Mouse (Mus musculus) megakaryocyte, embryonic 14.5 days (primary cell): ENCODE data around the gene Ncan.

Experiments
- FLI1 ChIP-seq: IDR thresholded peaks from 2 replicates; pipeline ENCODE4 v1.6.1; 2012; ENCODE audit warnings: low read length, inconsistent platforms, mixed read lengths
- GATA1 ChIP-seq: IDR thresholded peaks from 3 replicates; pipeline ENCODE4 v1.6.1; 2012; ENCODE audit warnings: mixed read lengths, low read length, inconsistent platforms, borderline replicate concordance

DNA sequence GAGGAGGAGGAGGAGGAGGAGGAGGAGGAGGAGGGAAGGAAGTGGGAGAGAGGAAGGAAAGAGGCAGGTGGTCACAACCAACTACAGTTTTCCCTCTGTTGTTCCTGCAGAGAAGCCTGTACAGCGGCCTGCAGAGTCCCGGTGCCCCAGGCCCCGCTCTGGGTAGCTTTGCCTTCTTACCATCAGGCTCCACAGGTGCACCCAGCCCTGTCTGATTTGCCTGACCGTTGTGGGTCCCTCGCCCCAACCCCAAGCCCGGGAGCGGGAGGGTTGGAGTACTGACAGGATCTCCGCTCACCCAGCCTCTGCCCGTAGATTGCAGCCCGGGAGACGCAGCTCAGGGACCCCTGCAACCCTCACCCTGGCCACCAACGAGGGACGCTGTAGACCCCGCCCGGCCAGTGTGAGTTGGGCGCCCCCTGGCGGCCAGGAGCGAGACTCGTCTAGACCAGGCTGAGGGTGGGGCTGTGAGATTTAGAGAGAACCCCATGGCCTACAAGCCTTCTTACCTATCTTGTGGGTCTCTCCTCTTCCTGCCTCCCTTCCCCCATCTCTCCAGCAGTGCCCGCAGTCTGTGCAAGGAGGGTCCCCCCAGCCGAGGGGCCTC lies 45.9 kb upstream of the Ncan start:
- TF ChIP-seq GATA1 (no peak), FLI1 (no peak)
